Mouse (Mus musculus) central nervous system, embryonic 18 days (tissue): ENCODE measurements around the gene Cd300ld3. TPM values are rescaled to one million over a fixed set of nuclear protein-coding genes. Genes with fewer than 3 reads are reported as not detected.

Experiments
- polyA plus RNA-seq: library from polyadenylated mRNA; depleted of rRNA; stranded (reverse); fragments of >200 nt; gene quantifications from 2 replicates; pipeline ENCODE4 v1.2.3, GENCODE M21; 2012; rRNA removed

Gene Cd300ld3
- polyA plus RNA-seq, result 0.58 TPM in 1 of 2 replicates, not detected in the other

DNA sequence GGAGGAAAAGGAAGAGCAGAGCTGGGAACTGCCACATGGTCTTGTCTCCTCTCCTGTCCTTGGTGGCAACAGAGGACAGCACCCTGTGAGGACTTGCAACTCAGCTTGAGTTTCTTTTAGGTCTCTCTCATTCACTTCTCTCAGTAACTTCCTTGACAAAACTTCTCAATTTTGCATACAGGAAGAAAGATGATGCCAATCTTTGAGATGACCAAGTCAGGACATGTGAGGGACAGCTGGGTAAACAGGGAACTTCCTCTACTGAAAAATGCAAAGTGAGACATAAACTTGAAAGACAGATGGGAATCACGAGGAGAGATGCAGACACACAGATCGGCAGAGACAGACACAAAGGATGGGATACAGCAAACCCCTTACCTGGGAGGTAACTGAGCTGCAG, at the start of gene Cd300ld3:
Gene Cd300ld3, minus strand, starts transcription at position 151 of the 400 bp plus-strand sequence.

GRCm38 (mm10) chr11:115091362-115091901, 43.2 kb upstream of the Cd300ld3 start, which contains the start of gene Rab37:
Gene Rab37, plus strand, starts transcription at chr11:115091431.

DNA sequence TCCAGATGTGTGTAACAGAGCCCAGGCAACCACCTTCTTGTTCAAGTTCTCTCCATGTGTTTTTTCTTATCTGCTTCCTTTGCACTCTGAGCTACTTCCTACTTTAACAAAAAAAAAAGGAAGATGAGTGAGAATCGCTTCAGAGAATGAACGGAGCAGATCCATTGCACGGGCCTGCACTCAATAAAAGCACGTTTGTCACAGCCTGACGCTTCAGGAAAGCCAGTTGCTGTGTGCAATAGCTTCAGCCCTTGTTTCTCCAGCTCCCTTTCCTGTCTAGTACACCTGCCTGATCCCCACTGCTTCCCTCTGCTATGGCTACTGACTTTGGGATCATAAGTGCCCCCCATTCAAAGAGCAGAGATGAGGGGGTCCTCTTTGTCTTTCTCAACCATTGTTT, 13.9 kb upstream of the Cd300ld3 start, which contains the start of gene Cd300e:
Gene Cd300e, minus strand, starts transcription at position 101 of the 400 bp plus-strand sequence.

GRCm38 (mm10) chr11:115037669-115038068, 10.5 kb downstream of the Cd300ld3 start, which contains the start of gene Cd300ld5:
Gene Cd300ld5, minus strand, starts transcription at chr11:115037769.

DNA sequence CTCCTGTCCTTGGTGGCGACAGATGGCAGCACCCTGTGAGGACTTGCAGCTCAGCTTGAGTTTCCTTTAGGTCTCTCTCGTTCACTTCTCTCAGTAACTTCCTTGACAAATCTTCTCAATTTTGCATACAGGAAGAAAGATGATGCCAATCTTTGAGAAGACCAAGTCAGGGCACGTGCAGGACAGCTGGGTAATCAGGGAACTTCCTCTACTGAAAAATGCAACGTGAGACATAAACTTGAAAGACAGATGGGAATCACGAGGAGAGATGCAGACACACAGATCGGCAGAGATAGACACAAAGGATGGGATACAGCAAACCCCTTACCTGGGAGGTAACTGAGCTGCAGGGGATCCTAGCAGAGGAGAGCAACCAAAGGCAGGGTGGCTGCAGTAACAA, 21.3 kb downstream of the Cd300ld3 start, which contains the start of gene Cd300ld4:
Gene Cd300ld4, minus strand, starts transcription at position 101 of the 400 bp plus-strand sequence.

DNA sequence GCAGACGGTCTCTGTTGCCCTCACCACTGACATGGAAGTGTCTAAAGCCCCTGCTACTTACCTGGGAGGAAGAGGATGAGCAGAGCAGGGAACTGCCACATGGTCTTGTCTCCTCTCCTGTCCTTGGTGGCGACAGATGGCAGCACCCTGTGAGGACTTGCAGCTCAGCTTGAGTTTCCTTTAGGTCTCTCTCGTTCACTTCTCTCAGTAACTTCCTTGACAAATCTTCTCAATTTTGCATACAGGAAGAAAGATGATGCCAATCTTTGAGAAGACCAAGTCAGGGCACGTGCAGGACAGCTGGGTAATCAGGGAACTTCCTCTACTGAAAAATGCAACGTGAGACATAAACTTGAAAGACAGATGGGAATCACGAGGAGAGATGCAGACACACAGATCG, 32.1 kb downstream of the Cd300ld3 start, which contains the start of gene Cd300ld2:
Gene Cd300ld2, minus strand, starts transcription at position 101 of the 400 bp plus-strand sequence.

DNA sequence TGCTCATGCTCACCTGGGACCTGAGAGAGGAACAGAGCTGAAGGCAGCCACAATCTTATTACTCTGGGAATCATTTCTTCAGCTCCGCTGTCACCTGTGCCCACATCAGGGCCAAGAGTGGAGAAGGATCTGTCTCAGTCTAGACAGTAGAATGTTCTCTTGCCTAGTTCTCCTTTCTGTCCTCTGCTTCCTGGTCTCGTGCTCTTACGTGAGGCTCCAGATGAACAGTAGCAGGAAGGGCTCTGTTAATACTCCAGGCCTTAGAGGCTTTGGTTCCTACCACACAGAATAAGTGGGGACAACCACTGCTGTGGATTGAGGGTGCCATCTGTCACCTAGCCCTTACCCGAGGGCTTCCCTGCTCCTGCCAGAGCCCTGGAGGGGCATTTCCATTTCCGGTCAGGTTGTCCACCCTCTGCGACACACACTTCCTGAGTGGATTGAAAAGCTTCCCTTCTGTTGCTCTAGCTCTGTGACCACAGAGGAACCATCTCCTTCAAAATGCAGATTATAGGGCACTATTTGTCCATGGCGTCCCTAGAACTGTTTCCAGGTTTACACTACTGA, 46.7 kb downstream of the Cd300ld3 start, which contains the start of gene Cd300c2:
Gene Cd300c2, minus strand, starts transcription at position 407 of the 567 bp plus-strand sequence.

Other genes starting within 250 kb of the Cd300ld3 start
- not detected in 2 replicates for gene Gpr142, start 249.5 kb downstream of the Cd300ld3 start, polyA plus RNA-seq
- gene Gprc5c, start 197.3 kb downstream of the Cd300ld3 start, polyA plus RNA-seq, result 3.2 and 5.0 TPM in 2 replicates
- 0.68 and 0.74 TPM in 2 replicates for gene Cd300a, start 158.4 kb downstream of the Cd300ld3 start, polyA plus RNA-seq
- gene Cd300lb, start 114.0 kb downstream of the Cd300ld3 start, polyA plus RNA-seq, result 0.13 TPM in 1 of 2 replicates, not detected in the other
- not detected in 2 replicates for gene Cd300c, start 79.3 kb downstream of the Cd300ld3 start, polyA plus RNA-seq
- gene Cd300ld, start 58.5 kb downstream of the Cd300ld3 start, polyA plus RNA-seq, result 0.03 and 0.05 TPM in 2 replicates
- 0.87 and 0.96 TPM in 2 replicates for gene Cd300c2, start 46.5 kb downstream of the Cd300ld3 start, polyA plus RNA-seq
- gene Cd300ld2, start 32.2 kb downstream of the Cd300ld3 start, polyA plus RNA-seq, result 0.23 TPM in 1 of 2 replicates, not detected in the other
- 0.27 TPM in 1 of 2 replicates, not detected in the other for gene Cd300ld4, start 21.4 kb downstream of the Cd300ld3 start, polyA plus RNA-seq
- gene Cd300ld5, start 10.6 kb downstream of the Cd300ld3 start, polyA plus RNA-seq, result 0.33 TPM in 1 of 2 replicates, not detected in the other
- gene Cd300e, start 13.8 kb upstream of the Cd300ld3 start, polyA plus RNA-seq, result 0.04 TPM in 1 of 2 replicates, not detected in the other
- gene Rab37, start 43.0 kb upstream of the Cd300ld3 start, polyA plus RNA-seq, result 0.79 and 0.87 TPM in 2 replicates
- 0.18 and 0.36 TPM in 2 replicates for gene Cd300lf, start 85.6 kb upstream of the Cd300ld3 start, polyA plus RNA-seq
- gene Slc9a3r1, start 114.9 kb upstream of the Cd300ld3 start, polyA plus RNA-seq, result 41.7 and 45.8 TPM in 2 replicates
- gene Tmem104, start 139.1 kb upstream of the Cd300ld3 start, polyA plus RNA-seq, result 5.5 and 7.7 TPM in 2 replicates
- 19.2 and 20.9 TPM in 2 replicates for gene Nat9, start 139.4 kb upstream of the Cd300ld3 start, polyA plus RNA-seq
- 2.6 and 3.1 TPM in 2 replicates for gene Grin2c, start 218.8 kb upstream of the Cd300ld3 start, polyA plus RNA-seq
- 31.3 and 33.1 TPM in 2 replicates for gene Fdxr, start 228.6 kb upstream of the Cd300ld3 start, polyA plus RNA-seq
- gene Fads6, start 249.3 kb upstream of the Cd300ld3 start, polyA plus RNA-seq, result 4.2 and 4.5 TPM in 2 replicates